Mouse (Mus musculus): ENCODE measurements around the gene Tmem39b.

DNA sequence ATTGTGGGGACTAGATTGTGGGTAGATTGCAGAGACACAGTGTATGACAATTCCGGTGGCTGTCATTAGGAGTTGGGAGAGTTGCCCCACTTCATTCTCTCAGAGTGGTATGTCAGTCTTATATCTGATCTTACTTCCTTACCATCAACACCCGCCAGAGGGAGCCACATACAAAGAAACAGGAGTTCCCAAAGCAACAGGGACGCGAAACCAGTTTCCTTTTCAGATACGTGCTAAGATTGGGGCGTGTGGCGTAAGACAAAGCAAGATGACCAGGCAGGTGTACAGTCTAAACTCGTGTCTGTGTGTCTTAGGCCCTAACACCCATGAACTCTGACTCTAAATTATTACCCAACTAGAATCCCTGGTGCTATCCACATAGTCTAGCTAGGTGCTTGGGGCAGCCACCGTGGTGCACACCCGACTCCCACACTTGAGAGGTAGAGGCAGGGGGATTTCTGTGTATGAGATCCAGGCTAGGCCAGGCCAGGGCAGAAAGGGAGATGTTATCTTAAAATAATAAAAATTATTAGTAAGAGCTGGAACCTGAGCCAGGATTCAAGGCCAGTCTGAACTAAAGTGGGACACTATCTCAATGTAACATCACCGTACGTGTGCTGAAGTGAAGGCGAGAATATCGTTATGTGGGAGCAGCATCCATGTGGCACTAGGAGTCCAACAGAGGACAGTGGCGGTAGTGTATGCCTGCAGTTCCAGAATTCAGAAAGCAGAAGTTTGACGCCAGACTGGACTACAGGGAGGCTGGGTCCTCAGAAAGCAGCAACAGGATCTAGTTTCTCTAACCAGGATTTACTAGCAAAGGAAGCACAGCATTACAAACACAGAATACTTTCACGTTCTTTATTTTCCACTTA lies 5.1 kb upstream of the Tmem39b start:
- no peak for TF ChIP-seq EP300 (IDR thresholded peaks at IDR 0.05; ENCODE audit: low read depth)
- peak; percentile 94 for TF ChIP-seq CTCF (IDR thresholded peaks at IDR 0.05; ENCODE audit: low read depth)

Data from liver, postnatal 0 days (tissue).